Mouse (Mus musculus) cerebellum, adult 2 months (tissue): ENCODE measurements around the gene Nkx2-3.

Experiments used
- CTCF ChIP-seq: fragments of 200-500 bp; IDR thresholded peaks from 2 replicates; pipeline ENCODE4 v1.5.1; 2011; ENCODE audit warnings: low read depth, mild to moderate bottlenecking, control low read depth, low read length, moderate library complexity, borderline replicate concordance; ENCODE audit not compliant: insufficient read depth
- POLR2A ChIP-seq: fragments of 200-500 bp; IDR thresholded peaks from 2 replicates; pipeline ENCODE4 v1.6.1; 2011; ENCODE audit warnings: low read length, control low read depth, borderline replicate concordance; ENCODE audit not compliant: insufficient read depth

- TF ChIP-seq CTCF (no peak), POLR2A (no peak)
These were observed 27.3 kb upstream of the Nkx2-3 start for GRCm38 (mm10) chr19:43584788-43585187.
